Mouse (Mus musculus) right cerebral cortex, adult 2 months (tissue): ENCODE measurements at regions not wholly inside any gene's neighbourhood (a gene's known extent, or its start where the extent isn't known, plus 50 kb on each side); places are given as distances from the start of the nearest gene placed in this dataset.

ENCODE experiments used
- DNase-seq, 2 experiments: peaks; one replicate each; pipeline ENCODE4 v3.0.0; 2021 to 2022; ENCODE audit warnings: low spot score in 2 of 2

- DNase-seq = no peak
These were observed 61.5 kb upstream of the Elac2 start for GRCm38 (mm10) chr11:64917301-64917700.

DNA sequence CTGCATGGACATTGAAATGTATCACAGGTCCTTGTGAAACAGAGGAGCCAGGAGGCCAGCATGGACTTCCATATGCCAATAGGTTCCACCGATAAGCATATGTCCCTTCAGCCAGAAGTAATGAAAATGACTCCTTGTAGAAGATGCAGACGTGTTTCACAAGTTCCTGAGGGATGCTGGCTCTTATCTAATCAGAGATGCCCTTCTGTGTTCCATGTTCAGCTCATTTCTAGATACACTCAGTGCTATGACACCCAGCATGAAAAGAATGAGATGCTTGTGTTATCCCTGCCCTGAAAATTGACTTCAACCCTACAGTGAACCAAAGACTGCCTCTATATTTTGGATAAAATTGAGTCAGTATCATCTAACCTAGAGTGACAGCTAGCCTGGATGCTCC lies 53.8 kb upstream of the Elac2 start:
- DNase-seq = no peak

DNA sequence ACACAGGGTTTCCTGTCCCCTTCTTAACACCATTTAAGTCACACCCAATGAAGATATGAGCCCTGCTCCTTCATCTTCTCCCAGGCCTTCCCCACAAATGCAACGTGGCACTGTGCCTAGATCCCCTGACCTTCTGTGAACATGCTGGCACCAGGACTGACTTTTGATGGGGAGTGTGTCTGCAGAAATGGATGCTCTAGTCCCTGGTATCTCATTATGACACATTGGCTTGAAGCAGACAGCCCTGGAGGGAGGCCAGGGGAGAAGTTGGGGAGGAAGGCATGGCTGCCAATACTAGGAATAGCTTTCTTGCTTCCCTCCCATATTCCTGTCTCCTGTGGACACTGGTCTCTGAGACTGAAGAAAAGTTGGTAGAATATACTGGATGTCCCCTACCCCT lies 52.9 kb upstream of the Elac2 start:
- no peak for DNase-seq
